Mouse (Mus musculus) adrenal gland, postnatal 36 days (tissue): ENCODE results near the gene Ski. TPM values are rescaled to one million over a fixed set of nuclear protein-coding genes. Genes with fewer than 3 reads are reported as not detected.

Experiments used
- DNase-seq, 2 experiments: peaks; one replicate each; pipeline ENCODE4 v3.0.0; 2021; ENCODE audit warnings: mixed read lengths in 1 of 2
- total RNA-seq, 2 experiments: library from RNA; stranded (reverse); gene quantifications; 2 replicates each; pipeline ENCODE4 v1.2.3; 2021

The Ski gene
- total RNA-seq, 2 experiments from 2014 or later = 55.5 to 88.7 TPM

DNA sequence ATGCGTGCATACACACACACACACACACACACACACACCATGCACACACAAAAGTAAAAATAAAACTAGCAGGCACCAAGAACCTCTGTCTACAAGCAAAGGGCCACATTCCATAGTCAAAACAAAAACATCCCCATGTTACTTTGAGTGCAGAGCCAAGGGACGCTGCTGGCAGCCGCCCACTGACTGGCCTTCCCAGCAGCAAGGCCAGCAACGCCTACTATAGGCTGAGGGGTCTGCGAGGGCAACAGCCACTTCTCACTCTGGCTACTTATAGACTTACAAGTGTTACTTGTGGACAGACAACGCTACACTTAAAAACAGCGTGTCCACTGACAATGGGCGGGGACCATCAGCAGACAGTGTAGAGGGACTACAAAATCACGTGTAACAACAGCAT is 7.2 kb downstream of the Ski start:
- peak in 1 of 2 experiments; percentile 59 for DNase-seq

GRCm38 (mm10) chr4:155214793-155215192 is 7.6 kb downstream of the Ski start:
- DNase-seq = no peak

DNA sequence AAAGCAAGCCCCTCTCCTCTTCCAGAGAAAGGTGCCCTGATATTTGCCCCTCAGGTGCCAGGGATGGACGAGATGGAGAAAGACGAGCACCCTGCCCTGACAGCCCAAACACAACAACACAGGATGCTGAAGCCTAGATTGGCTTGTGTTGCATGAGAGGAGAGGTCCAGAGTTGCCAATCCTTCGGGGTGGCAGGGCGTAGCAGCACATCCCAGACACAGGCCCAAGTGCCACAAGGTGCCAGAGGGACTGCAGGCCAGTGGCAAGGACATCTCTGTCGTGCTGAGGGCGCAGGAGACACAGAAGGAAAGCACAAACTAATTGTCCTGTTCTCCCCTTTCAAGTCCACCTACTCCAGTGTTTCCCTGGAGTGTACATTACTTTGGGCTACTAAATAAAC is 8.2 kb downstream of the Ski start:
- DNase-seq = no peak

- DNase-seq = no peak
These were observed 8.7 kb downstream of the Ski start for GRCm38 (mm10) chr4:155213752-155214054.

DNA sequence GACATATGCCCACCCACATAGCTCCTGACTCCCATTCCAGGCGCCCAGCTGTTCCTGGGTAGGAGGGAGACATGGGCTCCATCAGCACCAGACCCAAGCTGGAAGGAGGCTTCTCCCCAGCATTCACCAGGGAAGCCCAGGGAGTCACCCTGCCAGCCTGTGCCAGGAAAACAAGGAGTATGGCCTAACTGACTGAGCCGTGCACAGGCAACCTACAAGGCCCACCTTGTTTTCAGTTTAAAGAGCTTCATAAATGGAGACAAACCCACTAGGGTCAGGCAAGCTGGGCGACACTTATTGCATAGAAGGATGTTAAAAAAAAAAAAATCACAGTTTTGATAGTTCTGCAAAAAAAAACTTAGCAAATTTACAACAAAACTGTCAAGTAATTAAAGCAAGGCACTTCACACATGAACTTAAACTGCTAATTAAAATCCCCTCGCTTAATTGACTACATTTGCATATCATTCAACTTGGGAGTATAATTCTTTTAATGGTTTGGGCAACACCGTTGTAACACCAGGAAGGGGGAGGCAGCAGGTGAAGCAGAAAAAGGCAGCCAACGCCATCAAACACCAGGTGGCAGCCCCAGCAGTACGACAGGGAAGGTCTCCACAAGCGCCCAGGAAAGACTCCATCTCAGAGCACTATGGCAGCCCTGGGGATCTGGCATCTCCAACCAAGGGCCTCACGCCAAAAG is 9.2 kb downstream of the Ski start:
- DNase-seq = no peak

DNA sequence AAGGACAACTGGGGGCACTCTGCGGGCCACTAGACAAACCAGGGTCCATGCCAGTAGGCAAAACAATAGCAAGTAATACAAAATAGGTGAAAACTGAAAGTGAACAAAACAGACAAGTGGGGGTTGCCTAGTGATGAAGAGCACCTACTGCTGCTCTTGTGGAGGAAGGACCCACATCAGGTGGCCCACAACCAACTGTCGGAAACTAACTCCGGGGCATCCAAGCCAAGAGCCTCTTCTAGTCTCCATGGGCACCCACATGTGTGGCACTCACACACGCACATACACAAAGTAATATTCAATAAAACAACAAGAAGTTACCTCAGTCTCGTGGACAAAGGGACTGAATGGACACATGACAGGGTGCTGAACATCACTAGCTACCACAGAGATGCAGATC is 12.9 kb downstream of the Ski start:
- no peak for DNase-seq

DNA sequence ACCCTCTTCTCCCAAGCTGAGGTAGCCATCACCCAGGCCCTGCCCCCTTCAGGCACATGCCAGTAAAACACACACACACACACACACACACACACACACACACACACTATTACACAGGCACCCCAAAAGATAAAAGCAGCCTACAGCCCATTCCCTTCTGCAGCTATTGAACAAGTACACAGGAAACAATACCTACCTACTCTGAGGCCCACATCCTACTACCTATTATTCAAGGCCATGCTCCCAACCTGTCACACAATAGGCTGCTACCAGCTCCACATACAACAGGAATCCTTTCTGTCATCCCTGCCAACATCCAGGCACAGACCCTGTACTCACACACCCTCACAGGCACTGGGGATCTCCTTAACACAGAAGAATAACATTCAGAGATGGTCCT is 13.3 kb downstream of the Ski start:
- no peak for DNase-seq

- no peak for DNase-seq
These were observed 13.8 kb downstream of the Ski start for GRCm38 (mm10) chr4:155208613-155209012.

- DNase-seq = no peak
These were observed 14.6 kb downstream of the Ski start for GRCm38 (mm10) chr4:155207841-155208240.

DNA sequence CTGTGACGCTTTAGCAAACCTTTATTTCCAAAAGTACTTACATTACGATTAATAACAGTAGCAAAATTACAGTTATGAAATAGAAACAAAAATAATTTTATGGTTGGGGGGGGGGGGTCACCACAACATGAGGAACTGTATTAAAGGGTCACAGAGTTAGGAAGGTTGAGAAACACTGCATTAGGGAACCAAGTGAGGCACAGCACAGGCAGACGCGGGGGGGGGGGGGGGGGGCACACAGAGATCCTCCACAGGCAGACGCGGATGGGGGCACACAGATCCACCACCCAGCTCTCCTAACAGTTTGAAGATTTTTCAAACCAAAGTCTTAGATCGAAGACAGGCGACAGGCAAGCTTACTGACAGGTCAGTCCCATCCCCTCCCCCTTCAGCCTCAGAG is 15.9 kb downstream of the Ski start:
- no peak for DNase-seq

DNA sequence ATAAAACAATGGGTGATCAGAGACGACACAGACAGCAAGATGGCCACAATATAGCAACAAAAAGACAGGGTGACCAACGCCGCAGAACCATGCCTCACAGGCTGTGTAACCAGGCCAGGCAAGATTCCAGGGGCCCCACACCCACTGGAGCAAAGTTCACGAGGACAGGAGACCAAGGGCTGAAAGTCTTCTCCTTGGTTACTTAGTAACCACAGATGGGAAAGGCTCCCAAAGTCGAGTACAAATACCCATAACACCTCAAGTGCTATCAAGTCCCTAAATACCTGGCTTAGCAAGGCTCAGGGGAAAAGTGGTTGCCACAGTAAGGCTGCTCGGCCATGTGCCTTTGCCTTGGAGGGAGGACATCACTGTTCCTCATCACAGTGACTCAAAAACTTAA is 16.5 kb downstream of the Ski start:
- peak in 1 of 2 experiments; percentile 64 for DNase-seq

DNA sequence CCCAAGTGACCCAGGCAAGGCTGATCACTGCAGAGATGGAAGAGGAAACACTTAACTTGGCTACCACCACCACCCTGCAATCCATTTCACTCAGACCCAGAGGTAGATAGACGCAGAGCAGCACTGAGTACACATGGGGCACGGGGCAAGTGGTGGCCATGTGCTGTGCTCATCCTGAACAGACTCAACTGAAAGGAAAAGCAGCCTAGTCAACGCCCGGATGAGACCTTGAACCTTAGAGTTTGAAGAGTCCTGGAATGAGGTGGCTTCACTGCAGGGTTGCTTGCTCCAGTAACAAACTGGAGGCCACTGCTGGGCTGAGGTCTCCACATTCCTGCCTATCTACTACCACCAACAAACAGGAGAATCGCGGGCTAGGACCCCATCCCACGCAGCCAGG is 20.6 kb downstream of the Ski start:
- peak in 1 of 2 experiments; percentile 48 for DNase-seq

GRCm38 (mm10) chr4:155200861-155201390 is 21.5 kb downstream of the Ski start:
- DNase-seq = no peak

DNA sequence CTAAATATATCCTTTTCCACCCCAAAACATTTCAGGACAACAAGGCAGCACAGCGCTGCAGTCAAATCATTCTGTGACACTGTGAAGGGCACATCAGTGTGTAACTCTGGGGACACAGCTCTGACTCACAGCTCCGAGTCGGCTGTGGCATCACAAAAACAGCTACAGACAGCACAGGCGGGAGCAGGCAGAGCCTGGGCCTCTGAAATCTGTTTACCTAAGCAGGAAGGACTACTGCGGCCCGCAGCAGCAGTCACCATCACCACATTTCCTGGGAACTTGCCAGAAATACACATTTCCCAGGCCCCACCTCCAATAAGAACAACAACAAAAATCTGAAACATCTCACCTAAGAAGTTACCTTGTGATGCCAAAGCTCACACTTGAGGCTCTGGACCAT is 24.7 kb downstream of the Ski start:
- peak; percentile 67 to 70 for DNase-seq

- DNase-seq = no peak
These were observed 27.2 kb downstream of the Ski start for GRCm38 (mm10) chr4:155195204-155195603.

- DNase-seq = no peak
These were observed 32.1 kb downstream of the Ski start for GRCm38 (mm10) chr4:155190275-155190674.

GRCm38 (mm10) chr4:155189711-155190139 is 32.7 kb downstream of the Ski start:
- DNase-seq = peak in 1 of 2 experiments; percentile 47

DNA sequence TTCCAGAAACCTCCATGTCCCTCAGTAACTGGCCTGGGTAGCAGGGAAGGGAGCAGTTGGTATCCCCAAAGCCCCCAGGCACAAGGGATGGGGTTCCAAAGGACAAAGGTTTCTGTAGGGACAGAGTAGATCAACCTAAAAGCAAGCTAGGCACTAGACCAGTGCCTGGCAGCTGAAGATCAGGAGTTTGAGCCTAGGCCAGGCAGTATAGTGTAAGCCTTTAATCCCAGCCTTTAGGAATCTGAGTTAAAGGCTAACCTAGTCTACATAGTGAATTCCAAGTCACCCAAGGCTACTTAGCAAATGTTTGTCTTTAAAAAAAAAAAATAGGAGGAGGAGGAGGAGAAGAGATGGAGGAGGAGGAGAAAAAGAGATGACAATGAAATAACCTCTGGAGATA is 33.6 kb downstream of the Ski start:
- no peak for DNase-seq

GRCm38 (mm10) chr4:155188341-155188740 is 34.1 kb downstream of the Ski start:
- DNase-seq = no peak

DNA sequence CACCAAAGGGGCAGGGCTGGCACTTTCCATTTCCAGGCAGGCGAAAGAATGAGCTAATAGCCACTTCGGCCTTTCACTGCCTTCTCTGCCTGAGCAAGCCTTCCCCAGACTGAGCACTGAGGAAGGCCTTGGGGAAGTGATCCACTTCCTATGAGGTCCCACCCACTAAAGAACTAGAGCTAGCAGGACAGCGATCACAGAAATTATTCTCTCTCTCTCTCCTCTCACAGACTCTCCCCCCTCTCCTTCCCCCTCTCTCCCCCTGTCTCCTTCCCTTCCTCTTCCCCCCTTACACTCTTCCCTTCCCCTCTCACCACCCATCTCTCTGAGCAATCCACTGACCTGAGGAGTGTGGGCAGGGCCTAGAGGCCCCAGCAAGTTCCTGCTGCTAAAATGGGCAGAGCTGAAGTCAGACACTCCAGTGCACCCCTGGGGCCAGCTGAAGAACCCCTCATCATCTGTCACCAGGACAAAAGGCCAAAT is 35.2 kb downstream of the Ski start:
- DNase-seq = peak; percentile 37 to 43

GRCm38 (mm10) chr4:155185845-155186244 is 36.5 kb downstream of the Ski start:
- no peak for DNase-seq

GRCm38 (mm10) chr4:155184248-155185070 is 37.9 kb downstream of the Ski start:
- DNase-seq = no peak

DNA sequence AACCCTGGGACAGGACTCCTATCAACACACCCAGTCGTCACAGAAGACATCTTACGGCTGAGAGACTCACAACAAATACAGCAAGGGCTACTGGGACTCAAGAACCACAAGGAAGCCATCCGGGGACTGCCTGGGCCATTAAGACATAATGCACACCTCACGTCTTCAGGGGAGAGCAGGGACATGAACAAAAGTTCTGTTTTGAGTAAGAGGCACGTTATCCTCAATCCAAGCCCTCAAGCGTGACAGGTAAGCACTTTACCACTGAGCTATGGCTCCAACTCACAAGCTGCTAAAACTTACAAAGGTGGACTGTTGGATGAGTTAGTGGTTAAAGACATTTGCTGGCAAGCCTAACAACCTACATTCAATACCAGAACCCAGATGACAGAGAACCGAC is 39.2 kb downstream of the Ski start:
- DNase-seq = no peak
